Mouse (Mus musculus): ENCODE data around the gene Smagp. TPM values are rescaled to one million over a fixed set of nuclear protein-coding genes. Genes with fewer than 3 reads are reported as not detected.

Gene Smagp
- polyA plus RNA-seq, 1 experiment: 160 TPM

DNA sequence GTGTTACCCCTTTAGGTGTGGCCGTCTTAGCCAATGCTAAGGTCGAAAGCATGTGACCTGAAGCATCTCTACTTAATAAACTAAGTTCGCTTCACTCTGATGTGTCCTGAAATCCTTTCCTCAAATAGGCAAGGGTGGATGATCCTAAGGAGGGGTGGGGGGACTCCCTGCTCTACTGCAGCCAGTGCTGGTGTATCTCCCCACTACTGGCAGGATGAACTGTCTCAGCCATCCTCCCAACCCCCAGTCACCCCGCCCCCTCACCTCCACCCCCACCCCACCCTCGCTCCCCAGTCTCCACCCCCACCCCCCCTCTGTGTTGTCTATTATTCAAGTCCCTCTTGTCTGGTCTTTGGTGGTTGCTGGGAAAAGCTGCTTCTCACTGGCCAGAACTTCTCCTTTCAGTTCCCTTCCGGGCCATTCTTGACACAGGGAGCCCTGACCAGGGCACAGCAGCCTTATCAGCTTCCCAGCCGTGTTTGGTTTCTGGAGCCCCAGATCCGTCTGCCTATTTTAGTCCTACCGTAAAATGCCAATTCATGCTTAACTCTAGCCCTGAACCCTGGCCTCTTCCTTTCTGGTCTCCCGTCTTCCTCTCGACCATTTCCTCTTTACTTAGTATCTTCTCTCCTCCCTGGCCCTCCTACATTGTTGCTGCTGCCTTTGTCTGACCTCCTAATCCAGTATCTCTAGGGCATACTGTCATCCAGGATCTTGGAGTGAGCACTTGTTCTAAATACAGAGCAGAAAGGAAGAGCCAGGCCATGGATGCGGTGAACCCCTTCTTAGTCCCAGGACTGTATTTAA lies 37.0 kb upstream of the Smagp start:
- no peak overlapping the region for H3K27ac ChIP-seq (ENCODE audit: insufficient read depth, low read depth, low read length)
- H3K4me1 ChIP-seq (ENCODE audit: control insufficient read depth, insufficient read depth, low read length): peaks cover 8% of the 10 kb centered on the region; the same call in 1 of the 2 replicates
- no peak for DNase-seq
- 58% methylated on average over 12 of the region's 12 CpGs for WGBS
- no peaks in the 10 kb centered on the region for H3K36me3 ChIP-seq (ENCODE audit: control insufficient read depth, insufficient read depth, low read length)
- no peak overlapping the region for H3K4me3 ChIP-seq (ENCODE audit: insufficient read depth, low read depth, low read length)
- TF ChIP-seq CTCF (conservative IDR thresholded peaks at IDR 0.05; ENCODE audit: insufficient read depth, insufficient read length, low read depth, low read length) (no peak), POLR2A (IDR thresholded peaks at IDR 0.05; ENCODE audit: low read depth, low read length) (no peak)
- no peaks in the 10 kb centered on the region for H3K27me3 ChIP-seq (replicated peaks; ENCODE audit: control insufficient read depth, insufficient read depth, low read length)

DNA sequence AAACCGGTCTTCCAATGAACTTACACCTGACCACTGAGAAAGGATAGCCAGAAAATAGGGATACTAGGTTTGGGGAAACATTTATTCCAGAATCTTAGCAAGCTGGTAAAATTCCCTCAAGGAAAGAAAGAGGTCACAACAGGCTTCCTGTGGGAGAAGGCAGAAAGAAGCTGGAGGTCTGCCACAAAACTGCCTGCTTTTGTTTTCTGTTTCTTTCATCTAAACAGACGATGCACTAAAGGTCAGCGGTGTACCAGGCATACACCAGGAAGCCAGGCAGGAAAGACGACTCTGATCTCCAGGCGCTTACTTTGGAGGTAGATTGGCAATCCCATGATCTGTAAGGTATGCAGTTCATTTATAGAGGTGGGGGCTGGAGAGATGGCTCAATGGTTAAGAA lies 34.1 kb upstream of the Smagp start:
- DNase-seq: peak; percentile 35
- 65% methylated on average over 5 of the region's 5 CpGs for WGBS
- Histone ChIP-seq H3K4me3 (ENCODE audit: insufficient read depth, low read depth, low read length) (no peak overlapping the region), H3K4me1 (ENCODE audit: control insufficient read depth, insufficient read depth, low read length) (no peaks in the 10 kb centered on the region; the same call in 1 of the 2 replicates), H3K36me3 (ENCODE audit: control insufficient read depth, insufficient read depth, low read length) (no peaks in the 10 kb centered on the region), H3K27me3 (replicated peaks; ENCODE audit: control insufficient read depth, insufficient read depth, low read length) (no peaks in the 10 kb centered on the region), H3K27ac (ENCODE audit: insufficient read depth, low read depth, low read length) (no peak overlapping the region)
- TF ChIP-seq POLR2A (IDR thresholded peaks at IDR 0.05; ENCODE audit: low read depth, low read length) (no peak), CTCF (conservative IDR thresholded peaks at IDR 0.05; ENCODE audit: insufficient read depth, insufficient read length, low read depth, low read length) (no peak)

DNA sequence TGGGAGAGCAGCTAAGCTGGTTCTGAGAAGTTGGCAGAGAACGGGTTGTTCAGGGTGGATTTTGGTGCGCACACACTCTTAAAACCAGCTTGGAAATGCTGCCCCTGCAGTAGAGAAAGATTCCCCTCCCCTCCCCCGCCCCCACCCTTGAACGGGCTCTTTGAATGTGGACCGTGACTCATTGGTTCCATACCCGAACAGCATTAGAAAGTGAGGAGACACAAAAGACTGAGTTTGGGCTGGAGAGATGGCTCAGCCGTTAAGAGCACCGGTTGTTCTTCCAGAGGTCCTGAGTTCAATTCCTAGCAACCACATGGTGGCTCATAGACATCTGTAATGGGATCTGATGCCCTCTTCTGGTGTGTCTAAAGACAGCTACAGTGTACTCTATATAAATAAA lies 33.3 kb upstream of the Smagp start:
- Histone ChIP-seq H3K27me3 (replicated peaks; ENCODE audit: control insufficient read depth, insufficient read depth, low read length) (no peaks in the 10 kb centered on the region), H3K4me3 (ENCODE audit: insufficient read depth, low read depth, low read length) (no peak overlapping the region), H3K27ac (ENCODE audit: insufficient read depth, low read depth, low read length) (no peak overlapping the region), H3K4me1 (ENCODE audit: control insufficient read depth, insufficient read depth, low read length) (no peaks in the 10 kb centered on the region; the same call in 1 of the 2 replicates), H3K36me3 (ENCODE audit: control insufficient read depth, insufficient read depth, low read length) (no peaks in the 10 kb centered on the region)
- 84% methylated on average over 8 of the region's 8 CpGs for WGBS
- TF ChIP-seq POLR2A (IDR thresholded peaks at IDR 0.05; ENCODE audit: low read depth, low read length) (no peak), CTCF (conservative IDR thresholded peaks at IDR 0.05; ENCODE audit: insufficient read depth, insufficient read length, low read depth, low read length) (no peak)
- no peak for DNase-seq

DNA sequence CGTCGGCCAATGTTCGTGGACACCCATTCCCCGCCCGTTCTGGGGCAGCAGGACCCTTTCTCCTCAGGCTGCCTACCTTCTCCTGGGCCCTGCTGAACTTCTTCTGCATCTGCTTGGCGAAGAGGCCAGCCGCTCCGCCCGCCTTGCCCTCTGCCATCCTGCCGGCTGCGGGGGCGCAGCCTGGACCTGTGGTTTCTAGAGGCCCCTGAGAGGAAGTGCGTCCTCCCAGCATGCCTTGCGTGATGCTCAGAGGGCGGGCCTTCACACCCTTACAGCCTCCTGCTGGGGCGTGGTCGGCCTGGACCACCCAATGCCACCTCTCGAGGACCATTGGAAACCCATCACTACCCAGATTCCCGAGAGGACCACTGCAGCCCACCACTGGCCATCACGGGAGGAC lies 32.6 kb upstream of the Smagp start, which contains the start of gene Bin2:
Gene Bin2 (minus strand): TSS at position 217 of the 400 bp plus-strand sequence.
- Histone ChIP-seq H3K36me3 (ENCODE audit: control insufficient read depth, insufficient read depth, low read length) (no peaks in the 10 kb centered on the region), H3K4me1 (ENCODE audit: control insufficient read depth, insufficient read depth, low read length) (no peaks in the 10 kb centered on the region; the same call in 1 of the 2 replicates), H3K4me3 (ENCODE audit: insufficient read depth, low read depth, low read length) (no peak within 1 kb of the TSS; the same call in none of the 2 replicates), H3K27me3 (replicated peaks; ENCODE audit: control insufficient read depth, insufficient read depth, low read length) (no peaks in the 10 kb centered on the region), H3K27ac (ENCODE audit: insufficient read depth, low read depth, low read length) (no peak within 1 kb of the TSS)
- 87% methylated on average over 20 of the region's 20 CpGs for WGBS
- DNase-seq: no peak
- no peak for TF ChIP-seq POLR2A (IDR thresholded peaks at IDR 0.05; ENCODE audit: low read depth, low read length)
- no peak for TF ChIP-seq CTCF (conservative IDR thresholded peaks at IDR 0.05; ENCODE audit: insufficient read depth, insufficient read length, low read depth, low read length)

DNA sequence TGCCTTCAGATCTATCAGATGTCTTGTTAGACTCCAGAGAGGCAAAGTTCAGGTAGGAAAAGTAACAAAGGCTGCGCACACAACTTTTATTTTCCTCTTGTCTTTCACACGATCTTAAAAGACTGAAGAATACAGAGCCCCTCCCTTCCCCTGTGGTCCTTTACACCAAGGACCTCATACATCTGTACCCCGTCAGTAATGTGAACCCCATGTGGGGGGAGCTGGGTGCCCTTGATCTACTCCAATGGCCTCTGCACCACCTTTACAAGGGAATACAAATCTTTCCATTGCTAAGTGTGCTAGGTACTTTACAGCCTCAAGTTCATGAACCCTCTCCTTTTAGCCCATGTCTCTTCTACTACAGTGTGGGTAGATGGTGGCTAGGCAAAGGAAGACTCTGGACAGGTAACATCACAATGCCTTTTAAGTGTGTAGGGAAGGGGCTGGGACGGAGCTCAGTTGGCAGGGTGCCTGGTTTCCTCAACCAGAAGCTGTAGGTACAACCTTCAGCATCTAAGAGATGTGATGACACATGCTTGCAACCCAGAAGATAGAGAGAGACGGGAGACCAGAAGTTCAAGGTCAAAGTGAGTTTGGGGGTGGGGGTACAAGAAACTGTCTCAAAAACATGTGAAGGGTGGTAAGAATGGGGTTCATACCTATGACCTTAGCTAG lies 31.3 kb upstream of the Smagp start:
- Histone ChIP-seq H3K27ac (ENCODE audit: insufficient read depth, low read depth, low read length) (no peak overlapping the region), H3K4me3 (ENCODE audit: insufficient read depth, low read depth, low read length) (no peak overlapping the region)
- WGBS: 83% methylated on average over 5 of the region's 5 CpGs

DNA sequence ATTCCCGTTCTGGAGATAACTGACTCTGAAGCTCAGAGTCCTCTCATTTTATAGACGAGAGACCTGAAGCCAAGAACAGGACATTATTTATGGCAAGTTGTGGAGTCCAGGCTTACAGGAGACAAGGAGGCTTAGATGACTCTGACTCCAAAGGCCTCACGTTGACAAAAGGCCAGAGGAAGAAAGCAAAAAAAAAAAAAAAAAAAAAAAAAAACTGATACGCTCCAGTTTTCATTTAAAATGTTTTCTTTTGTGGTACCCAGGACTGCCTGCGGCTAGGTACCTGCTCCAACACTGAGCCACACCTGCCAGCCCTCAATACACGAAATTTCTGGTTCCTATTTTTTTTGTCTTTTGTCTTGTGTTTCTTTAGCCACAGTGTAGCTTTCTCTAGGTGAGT lies 30.7 kb upstream of the Smagp start:
- TF ChIP-seq CTCF (conservative IDR thresholded peaks at IDR 0.05; ENCODE audit: insufficient read depth, insufficient read length, low read depth, low read length) (no peak), POLR2A (IDR thresholded peaks at IDR 0.05; ENCODE audit: low read depth, low read length) (no peak)
- Histone ChIP-seq H3K4me1 (ENCODE audit: control insufficient read depth, insufficient read depth, low read length) (no peaks in the 10 kb centered on the region; the same call in 1 of the 2 replicates), H3K36me3 (ENCODE audit: control insufficient read depth, insufficient read depth, low read length) (no peaks in the 10 kb centered on the region), H3K4me3 (ENCODE audit: insufficient read depth, low read depth, low read length) (no peak overlapping the region), H3K27me3 (replicated peaks; ENCODE audit: control insufficient read depth, insufficient read depth, low read length) (no peaks in the 10 kb centered on the region), H3K27ac (ENCODE audit: insufficient read depth, low read depth, low read length) (no peak overlapping the region)
- DNase-seq: no peak
- WGBS: 53% methylated on average over 6 of the region's 6 CpGs

More for the DNA sequence above, 31.3 kb upstream of the Smagp start:
- Histone ChIP-seq H3K4me1 (ENCODE audit: control insufficient read depth, insufficient read depth, low read length) (no peaks in the 10 kb centered on the region; the same call in 1 of the 2 replicates), H3K36me3 (ENCODE audit: control insufficient read depth, insufficient read depth, low read length) (no peaks in the 10 kb centered on the region), H3K27me3 (replicated peaks; ENCODE audit: control insufficient read depth, insufficient read depth, low read length) (no peaks in the 10 kb centered on the region)
- no peak for DNase-seq
- TF ChIP-seq CTCF (conservative IDR thresholded peaks at IDR 0.05; ENCODE audit: insufficient read depth, insufficient read length, low read depth, low read length) (no peak), POLR2A (IDR thresholded peaks at IDR 0.05; ENCODE audit: low read depth, low read length) (no peak)

DNA sequence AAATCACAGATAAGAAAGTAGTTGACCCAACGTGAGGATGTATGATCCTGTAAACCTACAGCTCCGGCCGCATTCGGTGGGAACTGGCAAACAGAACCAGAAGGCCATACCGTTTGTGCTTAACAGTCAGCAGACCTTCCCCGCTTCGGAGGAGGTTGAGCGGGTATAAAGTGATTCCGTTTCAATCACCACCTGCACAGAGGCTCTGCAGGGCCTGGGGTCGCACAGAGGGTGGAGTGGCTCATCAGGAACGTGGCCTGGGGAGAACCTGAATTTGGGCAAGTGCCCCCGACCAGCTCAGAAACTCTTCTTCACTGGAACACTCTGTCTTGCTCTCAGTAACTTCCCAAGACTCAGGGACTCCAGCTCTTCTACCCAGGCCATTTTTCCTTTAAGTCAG lies 30.1 kb upstream of the Smagp start:
- TF ChIP-seq CTCF (conservative IDR thresholded peaks at IDR 0.05; ENCODE audit: insufficient read depth, insufficient read length, low read depth, low read length) (no peak), POLR2A (IDR thresholded peaks at IDR 0.05; ENCODE audit: low read depth, low read length) (no peak)
- no peaks in the 10 kb centered on the region; the same call in 1 of the 2 replicates for H3K4me1 ChIP-seq (ENCODE audit: control insufficient read depth, insufficient read depth, low read length)
- no peaks in the 10 kb centered on the region for H3K27me3 ChIP-seq (replicated peaks; ENCODE audit: control insufficient read depth, insufficient read depth, low read length)
- no peak overlapping the region for H3K27ac ChIP-seq (ENCODE audit: insufficient read depth, low read depth, low read length)
- no peak overlapping the region for H3K4me3 ChIP-seq (ENCODE audit: insufficient read depth, low read depth, low read length)
- WGBS: 64% methylated on average over 12 of the region's 12 CpGs
- no peaks in the 10 kb centered on the region for H3K36me3 ChIP-seq (ENCODE audit: control insufficient read depth, insufficient read depth, low read length)
- no peak for DNase-seq
